ENCODE assay signal across 25 mouse cellular contexts in genomic region chr15:33969409-33969808, GRCm38 (mm10).
"Had no signal": no experiment of that assay in that cellular context is flagged by ENCODE, and none has a peak within 500 bp of the region (broad histone marks: within the 10 kb centered on the region; RNA-seq: fewer than 3 reads in every experiment).

No protein-coding gene starts in this region.

- H3K9me3 ChIP-seq: embryonic facial prominence, embryonic 12.5 days; embryonic facial prominence, embryonic 13.5 days; embryonic facial prominence, embryonic 15.5 days; forebrain, embryonic 10.5 days; forebrain, embryonic 12.5 days; forebrain, embryonic 13.5 days; forebrain, embryonic 15.5 days had no signal

- H3K4me1 ChIP-seq: embryonic facial prominence, embryonic 10.5 days; embryonic facial prominence, embryonic 12.5 days; embryonic facial prominence, embryonic 13.5 days; embryonic facial prominence, embryonic 15.5 days; forebrain, embryonic 10.5 days; forebrain, embryonic 12.5 days; forebrain, embryonic 13.5 days; forebrain, embryonic 15.5 days had no signal

- DNase-seq: cerebellum, adult 9-10 months; cerebellum, adult 9-11 months; cerebellum, postnatal 10 days; cerebellum, postnatal 14 days; cerebellum, postnatal 25 days; cerebellum, postnatal 36 days; embryo, embryonic 11 days; forebrain, postnatal 0 days; gastrocnemius, adult 2 months; gastrocnemius, postnatal 10 days; gastrocnemius, postnatal 14 days; gastrocnemius, postnatal 25 days; gastrocnemius, postnatal 36 days; heart, adult 11 months; heart, adult 18-20 months; heart, adult 2 months had no signal

- H3K4me3 ChIP-seq: embryonic facial prominence, embryonic 10.5 days; embryonic facial prominence, embryonic 12.5 days; embryonic facial prominence, embryonic 13.5 days; embryonic facial prominence, embryonic 15.5 days; erythroblast, embryonic 14.5 days; forebrain, embryonic 10.5 days; forebrain, embryonic 12.5 days; forebrain, embryonic 13.5 days; forebrain, embryonic 15.5 days; gastrocnemius, adult 2 months; heart, adult 2 months had no signal

- H3K36me3 ChIP-seq: embryonic facial prominence, embryonic 10.5 days; embryonic facial prominence, embryonic 12.5 days; embryonic facial prominence, embryonic 13.5 days; embryonic facial prominence, embryonic 15.5 days; forebrain, embryonic 10.5 days; forebrain, embryonic 12.5 days; forebrain, embryonic 15.5 days had no signal

- H3K4me2 ChIP-seq: embryonic facial prominence, embryonic 12.5 days; embryonic facial prominence, embryonic 13.5 days; embryonic facial prominence, embryonic 15.5 days; forebrain, embryonic 12.5 days; forebrain, embryonic 13.5 days; forebrain, embryonic 15.5 days had no signal

- H3K27me3 ChIP-seq: embryonic facial prominence, embryonic 12.5 days; embryonic facial prominence, embryonic 13.5 days; embryonic facial prominence, embryonic 15.5 days; forebrain, embryonic 12.5 days; forebrain, embryonic 13.5 days; forebrain, embryonic 15.5 days had no signal

- H3K9ac ChIP-seq: embryonic facial prominence, embryonic 12.5 days; embryonic facial prominence, embryonic 13.5 days; embryonic facial prominence, embryonic 15.5 days; forebrain, embryonic 12.5 days; forebrain, embryonic 13.5 days; forebrain, embryonic 15.5 days; forebrain, postnatal 0 days had no signal

- H3K27ac ChIP-seq: embryonic facial prominence, embryonic 10.5 days; embryonic facial prominence, embryonic 12.5 days; embryonic facial prominence, embryonic 13.5 days; embryonic facial prominence, embryonic 15.5 days; forebrain, embryonic 10.5 days; forebrain, embryonic 12.5 days; forebrain, embryonic 13.5 days; forebrain, embryonic 15.5 days; gastrocnemius, adult 2 months; heart, adult 2 months had no signal
